Mouse (Mus musculus) midbrain, embryonic 16.5 days (tissue): ENCODE results near the gene Lrp4. TPM values are rescaled to one million over a fixed set of nuclear protein-coding genes. Genes with fewer than 3 reads are reported as not detected.

Experiments used
- ATAC-seq: fragments of 200-750 bp; cut with Nextera tagmentation; 2 replicates; pipeline ENCODE4 v1.8.0; 2017; ENCODE audit warnings: moderate TSS enrichment
- H3K27ac ChIP-seq: fragments of 300-500 bp; sonication (generic); 2 replicates; pipeline ENCODE4 v1.5.1; 2014; ENCODE audit warnings: mild to moderate bottlenecking, low read length, mixed read lengths
- H3K27me3 ChIP-seq: fragments of 300-500 bp; sonication (generic); 2 replicates; pipeline ENCODE4 v1.6.1; 2014; ENCODE audit warnings: low read depth, low read length, mixed read lengths; ENCODE audit not compliant: control insufficient read depth, insufficient read depth
- H3K36me3 ChIP-seq: fragments of 300-500 bp; sonication (generic); 2 replicates; pipeline ENCODE4 v1.6.1; 2014; ENCODE audit warnings: mild to moderate bottlenecking, low read length, moderate library complexity, mixed read lengths; ENCODE audit not compliant: control insufficient read depth, insufficient read depth
- H3K4me1 ChIP-seq: fragments of 300-500 bp; sonication (generic); 2 replicates; pipeline ENCODE4 v1.6.1; 2014; ENCODE audit warnings: mild to moderate bottlenecking, low read length, mixed read lengths; ENCODE audit not compliant: control insufficient read depth, insufficient read depth
- H3K4me2 ChIP-seq: fragments of 300-500 bp; sonication (generic); 2 replicates; pipeline ENCODE4 v1.6.1; 2014; ENCODE audit warnings: mild to moderate bottlenecking, low read length, mixed read lengths
- H3K4me3 ChIP-seq: fragments of 300-500 bp; sonication (generic); 2 replicates; pipeline ENCODE4 v1.5.1; 2014; ENCODE audit warnings: low read depth, mild to moderate bottlenecking, low read length, moderate library complexity, mixed read lengths
- H3K9ac ChIP-seq: fragments of 300-500 bp; sonication (generic); 2 replicates; pipeline ENCODE4 v1.6.1; 2014; ENCODE audit warnings: low read depth, low read length, mixed read lengths
- H3K9me3 ChIP-seq: fragments of 300-500 bp; sonication (generic); replicated peaks from 2 replicates; pipeline ENCODE4 v1.6.1; 2014; ENCODE audit warnings: mild to moderate bottlenecking, low read length, mixed read lengths; ENCODE audit not compliant: control insufficient read depth, poor library complexity, severe bottlenecking
- WGBS: fragments of 180-500 bp; shearing (Covaris S2); extraction: QIAGEN DNeasy Blood & Tissue Kit; methylation state at CpG from one replicate; pipeline ENCODE4 v1.1.7; 2014; 5-methylcytosine and 5-hydroxymethylcytosine counted together
- polyA plus RNA-seq: library from polyadenylated mRNA; unstranded; fragments of >200 nt; fragmentation: Nextera tagmentation; extraction: Ambion mirVana; gene quantifications from 2 replicates; pipeline ENCODE4 v1.2.1, GENCODE M21; 2015

The Lrp4 gene
- polyA plus RNA-seq, 1 experiment from 2014 or later = 3.6 TPM

GRCm38 (mm10) chr2:91467613-91468012, 10.3 kb downstream of the Lrp4 start:
- H3K27me3 ChIP-seq = no peaks in the 10 kb centered on the region
- no peak for ATAC-seq
- no peaks in the 10 kb centered on the region for H3K36me3 ChIP-seq
- no peaks in the 10 kb centered on the region for H3K9me3 ChIP-seq
- no peak overlapping the region for H3K27ac ChIP-seq
- no peak overlapping the region for H3K4me3 ChIP-seq
- H3K4me2 ChIP-seq = no peak overlapping the region
- H3K4me1 ChIP-seq = peaks cover 16% of the 10 kb centered on the region
- no peak overlapping the region for H3K9ac ChIP-seq
- 33% methylated on average over 8 of the region's 8 CpGs for WGBS

- no peaks in the 10 kb centered on the region for H3K27me3 ChIP-seq
- WGBS = 14% methylated on average over 7 of the region's 7 CpGs
- H3K27ac ChIP-seq = no peak overlapping the region
- no peaks in the 10 kb centered on the region for H3K9me3 ChIP-seq
- ATAC-seq = peak; percentile 61
- no peaks in the 10 kb centered on the region for H3K36me3 ChIP-seq
- H3K4me2 ChIP-seq = no peak overlapping the region
- no peak overlapping the region for H3K9ac ChIP-seq
- H3K4me1 ChIP-seq = peaks cover 8% of the 10 kb centered on the region
- no peak overlapping the region for H3K4me3 ChIP-seq
These were observed 12.8 kb downstream of the Lrp4 start for GRCm38 (mm10) chr2:91470055-91470647.

GRCm38 (mm10) chr2:91474358-91474757, 17.0 kb downstream of the Lrp4 start:
- 71% methylated on average over 12 of the region's 12 CpGs for WGBS
- Histone ChIP-seq H3K4me3 (no peak overlapping the region), H3K4me1 (peaks cover 8% of the 10 kb centered on the region), H3K9me3 (no peaks in the 10 kb centered on the region), H3K4me2 (no peak overlapping the region), H3K36me3 (no peaks in the 10 kb centered on the region), H3K9ac (no peak overlapping the region), H3K27ac (no peak overlapping the region), H3K27me3 (no peaks in the 10 kb centered on the region)
- no peak for ATAC-seq

GRCm38 (mm10) chr2:91475791-91476190, 18.5 kb downstream of the Lrp4 start:
- no peaks in the 10 kb centered on the region for H3K4me1 ChIP-seq
- no peaks in the 10 kb centered on the region for H3K27me3 ChIP-seq
- no peaks in the 10 kb centered on the region for H3K36me3 ChIP-seq
- no peak overlapping the region for H3K9ac ChIP-seq
- H3K4me2 ChIP-seq = no peak overlapping the region
- H3K4me3 ChIP-seq = no peak overlapping the region
- no peak for ATAC-seq
- 85% methylated on average over 7 of the region's 7 CpGs for WGBS
- H3K27ac ChIP-seq = no peak overlapping the region
- no peaks in the 10 kb centered on the region for H3K9me3 ChIP-seq

- 86% methylated on average over 17 of the region's 17 CpGs for WGBS
- Histone ChIP-seq H3K4me2 (no peak overlapping the region), H3K9ac (no peak overlapping the region), H3K27ac (no peak overlapping the region), H3K36me3 (no peaks in the 10 kb centered on the region), H3K27me3 (no peaks in the 10 kb centered on the region), H3K9me3 (no peaks in the 10 kb centered on the region), H3K4me1 (no peaks in the 10 kb centered on the region), H3K4me3 (no peak overlapping the region)
- ATAC-seq = no peak
These were observed 18.9 kb downstream of the Lrp4 start for GRCm38 (mm10) chr2:91476251-91476661.

- 90% methylated on average over 7 of the region's 7 CpGs for WGBS
These were observed 19.5 kb downstream of the Lrp4 start for GRCm38 (mm10) chr2:91476841-91477240.

GRCm38 (mm10) chr2:91480399-91480801, 23.1 kb downstream of the Lrp4 start:
- Histone ChIP-seq H3K9ac (no peak overlapping the region), H3K4me1 (no peaks in the 10 kb centered on the region), H3K27ac (no peak overlapping the region; the same call in 1 of the 2 replicates), H3K9me3 (no peaks in the 10 kb centered on the region), H3K4me3 (no peak overlapping the region), H3K36me3 (no peaks in the 10 kb centered on the region), H3K4me2 (no peak overlapping the region), H3K27me3 (no peaks in the 10 kb centered on the region)
- peak; percentile 47 for ATAC-seq
- WGBS = 89% methylated on average over 9 of the region's 9 CpGs

More at GRCm38 (mm10) chr2:91476841-91477240, 19.5 kb downstream of the Lrp4 start:
- no peak overlapping the region for H3K9ac ChIP-seq
- no peak overlapping the region for H3K27ac ChIP-seq
- H3K9me3 ChIP-seq = no peaks in the 10 kb centered on the region
- no peak for ATAC-seq
- no peak overlapping the region for H3K4me3 ChIP-seq
- no peak overlapping the region for H3K4me2 ChIP-seq
- H3K27me3 ChIP-seq = no peaks in the 10 kb centered on the region
- H3K36me3 ChIP-seq = no peaks in the 10 kb centered on the region
- no peaks in the 10 kb centered on the region for H3K4me1 ChIP-seq

- peak; percentile 85; the same call in 1 of the 2 replicates for ATAC-seq
- 59% methylated on average over 6 of the region's 6 CpGs for WGBS
- no peak overlapping the region for H3K4me3 ChIP-seq
- H3K9ac ChIP-seq = no peak overlapping the region
- H3K27ac ChIP-seq = no peak overlapping the region; the same call in 1 of the 2 replicates
- no peaks in the 10 kb centered on the region for H3K36me3 ChIP-seq
- no peaks in the 10 kb centered on the region for H3K4me1 ChIP-seq
- no peak overlapping the region for H3K4me2 ChIP-seq
- H3K27me3 ChIP-seq = no peaks in the 10 kb centered on the region
- no peaks in the 10 kb centered on the region for H3K9me3 ChIP-seq
These were observed 23.6 kb downstream of the Lrp4 start for GRCm38 (mm10) chr2:91480805-91481514.

GRCm38 (mm10) chr2:91484698-91485097, 27.4 kb downstream of the Lrp4 start:
- no peaks in the 10 kb centered on the region for H3K36me3 ChIP-seq
- no peak overlapping the region for H3K9ac ChIP-seq
- ATAC-seq = no peak
- no peaks in the 10 kb centered on the region for H3K9me3 ChIP-seq
- no peak overlapping the region for H3K4me2 ChIP-seq
- no peak overlapping the region for H3K27ac ChIP-seq
- H3K27me3 ChIP-seq = no peaks in the 10 kb centered on the region
- no peaks in the 10 kb centered on the region for H3K4me1 ChIP-seq
- WGBS = 78% methylated on average over 4 of the region's 4 CpGs
- H3K4me3 ChIP-seq = no peak overlapping the region
